Mouse (Mus musculus) bone marrow, adult 2 months (tissue): Measurements from ENCODE around the gene Clic6.

ENCODE experiments used
- CTCF ChIP-seq: fragments of 200-500 bp; IDR thresholded peaks from 2 replicates; pipeline ENCODE4 v1.5.1; 2011; ENCODE audit warnings: low read length, control low read depth; ENCODE audit not compliant: control insufficient read depth, insufficient read depth
- POLR2A ChIP-seq: fragments of 200-500 bp; IDR thresholded peaks from 2 replicates; pipeline ENCODE4 v1.6.1; 2011; ENCODE audit warnings: low read depth, mild to moderate bottlenecking, control low read depth, low read length, borderline replicate concordance; ENCODE audit not compliant: control insufficient read depth

DNA sequence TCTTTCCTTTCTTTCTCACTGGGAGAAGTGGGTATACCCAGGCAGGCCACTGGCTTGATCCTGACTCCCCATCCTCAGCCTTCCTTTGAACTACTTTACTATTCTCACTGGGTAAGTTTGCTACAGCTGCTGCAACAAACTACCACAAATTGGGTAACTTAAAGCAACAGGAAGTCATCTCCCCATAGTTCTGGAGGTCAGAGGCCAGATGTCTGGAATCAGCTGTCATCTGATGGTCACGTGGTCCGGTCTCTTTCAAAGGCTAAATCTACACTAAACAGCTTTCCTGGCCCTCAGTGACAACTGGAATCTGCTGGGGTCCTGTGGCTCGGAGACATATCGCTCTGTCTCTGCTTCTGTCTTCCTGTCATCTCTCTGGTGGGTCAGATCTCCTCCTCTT lies 87.7 kb downstream of the Clic6 start:
- TF ChIP-seq CTCF (no peak), POLR2A (no peak)
